Comparison of ENCODE assay signal across 9 mouse cellular contexts in genomic region chr8:120701758-120702465, GRCm38 (mm10). TPM values are rescaled to one million over a fixed set of nuclear protein-coding genes. Genes with fewer than 3 reads are reported as not detected.
DNase-seq lines count a peak whose midpoint lies in the region; ATAC-seq lines count a peak whose summit lies in the region.
"Had no signal": no experiment of that assay in that cellular context is flagged by ENCODE, and none has a peak within 500 bp of the region (broad histone marks: within the 10 kb centered on the region; RNA-seq: fewer than 3 reads in every experiment).

No protein-coding gene starts in this region.

- H3K9me3 ChIP-seq in midbrain, embryonic 11.5 days (ENCODE audit: control insufficient read depth, low read length) = no peaks in the 10 kb centered on the region
- H3K9me3 ChIP-seq in midbrain, embryonic 14.5 days (ENCODE audit: control insufficient read depth, low read length) = no peaks in the 10 kb centered on the region
- H3K9me3 ChIP-seq: midbrain, embryonic 12.5 days had no signal

- no peak overlapping the region for H3K4me3 ChIP-seq in midbrain, embryonic 11.5 days (ENCODE audit: low read depth, low read length)
- H3K4me3 ChIP-seq in midbrain, embryonic 14.5 days (replicated peaks; ENCODE audit: low read depth, low read length) = no peak overlapping the region
- H3K4me3 ChIP-seq: midbrain, embryonic 12.5 days had no signal

- H3K9ac ChIP-seq in midbrain, embryonic 11.5 days (ENCODE audit: low read length) = no peak overlapping the region
- no peak overlapping the region for H3K9ac ChIP-seq in midbrain, embryonic 14.5 days (replicated peaks; ENCODE audit: low read length)
- H3K9ac ChIP-seq: midbrain, embryonic 12.5 days had no signal

- H3K27me3 ChIP-seq in midbrain, embryonic 11.5 days (ENCODE audit: control insufficient read depth, insufficient read depth, low read length) = no peaks in the 10 kb centered on the region
- no peaks in the 10 kb centered on the region for H3K27me3 ChIP-seq in midbrain, embryonic 14.5 days (ENCODE audit: control insufficient read depth, insufficient read depth, low read length)

- H3K4me2 ChIP-seq in midbrain, embryonic 11.5 days = no peak overlapping the region
- H3K4me2 ChIP-seq in midbrain, embryonic 14.5 days (ENCODE audit: low read length) = no peak overlapping the region
- H3K4me2 ChIP-seq: midbrain, embryonic 12.5 days had no signal

- ATAC-seq in midbrain, embryonic 11.5 days (ENCODE audit: low FRiP score) = no peak
- no peak for ATAC-seq in midbrain, embryonic 14.5 days (ENCODE audit: low FRiP score, low TSS enrichment)
- ATAC-seq in monocyte, adult 5-6 weeks (replicated peaks; ENCODE audit: insufficient number of reproducible peaks, low FRiP score, low TSS enrichment, poor library complexity, severe bottlenecking) = peak; percentile 72
- ATAC-seq: hindbrain, embryonic 16.5 days had no signal

- no peaks in the 10 kb centered on the region for H3K36me3 ChIP-seq in midbrain, embryonic 11.5 days (ENCODE audit: control insufficient read depth, insufficient read depth, low read length)
- H3K36me3 ChIP-seq in midbrain, embryonic 14.5 days (ENCODE audit: control insufficient read depth, insufficient read depth, low read length) = no peaks in the 10 kb centered on the region
- H3K36me3 ChIP-seq: midbrain, embryonic 12.5 days had no signal

- WGBS in midbrain, embryonic 11.5 days = 67% methylated on average over 19 of the region's 19 CpGs
- 73% methylated on average over 19 of the region's 19 CpGs for WGBS in midbrain, embryonic 14.5 days

- DNase-seq in midbrain, embryonic 11.5 days (ENCODE audit: low spot score, missing footprints) = peak; percentile 61
- no peak for DNase-seq in midbrain, embryonic 14.5 days
- peak; percentile 19 to 25 for DNase-seq in cerebellum, postnatal 36 days
- peak; percentile 87 for DNase-seq in thymus, postnatal 14 days
- no peak for DNase-seq in embryo, embryonic 11 days
- DNase-seq in gastrocnemius, postnatal 4 days (ENCODE audit: low spot score in 2 of 2) = no peak

- H3K4me1 ChIP-seq in midbrain, embryonic 11.5 days (ENCODE audit: control insufficient read depth, insufficient read depth, low read length) = no peaks in the 10 kb centered on the region
- H3K4me1 ChIP-seq in midbrain, embryonic 14.5 days (ENCODE audit: control insufficient read depth, insufficient read depth, low read length) = no peaks in the 10 kb centered on the region
- H3K4me1 ChIP-seq: midbrain, embryonic 12.5 days had no signal

- no peak overlapping the region for H3K27ac ChIP-seq in midbrain, embryonic 11.5 days (ENCODE audit: low read depth, low read length)
- no peak overlapping the region for H3K27ac ChIP-seq in midbrain, embryonic 14.5 days (replicated peaks; ENCODE audit: low read depth, low read length)
- H3K27ac ChIP-seq: midbrain, embryonic 12.5 days had no signal

RNA-seq across cellular contexts. Expression of gene Emc8, which starts 33.5 kb away (rescaled TPM):
- polyA plus RNA-seq in midbrain, embryonic 11.5 days (2014; fragmentation: Nextera tagmentation; extraction: Ambion mirVana) = 292 and 306 TPM in 2 replicates
- polyA plus RNA-seq in midbrain, embryonic 14.5 days (2014; fragmentation: Nextera tagmentation; extraction: Ambion mirVana) = 108 and 142 TPM in 2 replicates
- total RNA-seq in monocyte, adult 5-6 weeks (2017) = 12.1 to 40.3 TPM (median 26.7 TPM) in 3 replicates
- total RNA-seq in gastrocnemius, postnatal 4 days (2021) = 10 to 100 TPM; 60.8 to 84.2 TPM

RNA-seq across cellular contexts. Expression of gene Cox4i1, which starts 33.9 kb away (rescaled TPM):
- 937 and 953 TPM in 2 replicates for polyA plus RNA-seq in midbrain, embryonic 11.5 days (2014; fragmentation: Nextera tagmentation; extraction: Ambion mirVana)
- 1,016 and 1,147 TPM in 2 replicates for polyA plus RNA-seq in midbrain, embryonic 14.5 days (2014; fragmentation: Nextera tagmentation; extraction: Ambion mirVana)
- total RNA-seq in monocyte, adult 5-6 weeks (2017) = 315 to 382 TPM (median 356 TPM) in 3 replicates
- total RNA-seq in gastrocnemius, postnatal 4 days (2021) = 1,000 to 10,000 TPM; 1,319 to 1,394 TPM

RNA-seq across cellular contexts. Expression of gene Gm27021, which starts 34.0 kb away (rescaled TPM):
- 3.4 and 3.5 TPM in 2 replicates for polyA plus RNA-seq in midbrain, embryonic 11.5 days (2014; fragmentation: Nextera tagmentation; extraction: Ambion mirVana)
- 4.9 and 5.1 TPM in 2 replicates for polyA plus RNA-seq in midbrain, embryonic 14.5 days (2014; fragmentation: Nextera tagmentation; extraction: Ambion mirVana)
- total RNA-seq in monocyte, adult 5-6 weeks (2017) = not detected in 3 replicates
- not detected for total RNA-seq in gastrocnemius, postnatal 4 days (2021)

RNA-seq across cellular contexts. Expression of gene Irf8, which starts 34.2 kb away (rescaled TPM):
- 4.7 and 4.9 TPM in 2 replicates for polyA plus RNA-seq in midbrain, embryonic 11.5 days (2014; fragmentation: Nextera tagmentation; extraction: Ambion mirVana)
- polyA plus RNA-seq in midbrain, embryonic 14.5 days (2014; fragmentation: Nextera tagmentation; extraction: Ambion mirVana) = 2.0 and 4.0 TPM in 2 replicates
- total RNA-seq in monocyte, adult 5-6 weeks (2017) = 235 to 408 TPM (median 258 TPM) in 3 replicates
- 1 to 10 TPM; 3.5 to 4.2 TPM for total RNA-seq in gastrocnemius, postnatal 4 days (2021)

RNA-seq across cellular contexts. Expression of gene 1190005I06Rik, which starts 54.5 kb away (rescaled TPM):
- 2.9 and 4.4 TPM in 2 replicates for polyA plus RNA-seq in midbrain, embryonic 11.5 days (2014; fragmentation: Nextera tagmentation; extraction: Ambion mirVana)
- polyA plus RNA-seq in midbrain, embryonic 14.5 days (2014; fragmentation: Nextera tagmentation; extraction: Ambion mirVana) = 11.8 and 12.8 TPM in 2 replicates
- not detected in 3 replicates for total RNA-seq in monocyte, adult 5-6 weeks (2017)
- total RNA-seq in gastrocnemius, postnatal 4 days (2021) = 1 to 10 TPM; 1.4 to 3.1 TPM

Comparison
In these comparisons a context has a peak if more than half of its experiments do, and no peak if none do; other contexts are left out.
1. DNase-seq: peak in midbrain, embryonic 11.5 days (single experiment), cerebellum, postnatal 36 days (2 of 2) and thymus, postnatal 14 days (single experiment); none in midbrain, embryonic 14.5 days (single experiment), embryo, embryonic 11 days (single experiment) and gastrocnemius, postnatal 4 days (0 of 2).